Mouse (Mus musculus): ENCODE measurements around the gene Tada3. TPM values are rescaled to one million over a fixed set of nuclear protein-coding genes. Genes with fewer than 3 reads are reported as not detected.

Gene Tada3
- 33.2 and 35.2 TPM in 2 replicates for total RNA-seq (2014; fragmentation: Nextera tagmentation)
- 15.7 and 18.2 TPM in 2 replicates for total RNA-seq (2017)
- polyA plus RNA-seq (2012): 65.3 and 88.5 TPM in 2 replicates

DNA sequence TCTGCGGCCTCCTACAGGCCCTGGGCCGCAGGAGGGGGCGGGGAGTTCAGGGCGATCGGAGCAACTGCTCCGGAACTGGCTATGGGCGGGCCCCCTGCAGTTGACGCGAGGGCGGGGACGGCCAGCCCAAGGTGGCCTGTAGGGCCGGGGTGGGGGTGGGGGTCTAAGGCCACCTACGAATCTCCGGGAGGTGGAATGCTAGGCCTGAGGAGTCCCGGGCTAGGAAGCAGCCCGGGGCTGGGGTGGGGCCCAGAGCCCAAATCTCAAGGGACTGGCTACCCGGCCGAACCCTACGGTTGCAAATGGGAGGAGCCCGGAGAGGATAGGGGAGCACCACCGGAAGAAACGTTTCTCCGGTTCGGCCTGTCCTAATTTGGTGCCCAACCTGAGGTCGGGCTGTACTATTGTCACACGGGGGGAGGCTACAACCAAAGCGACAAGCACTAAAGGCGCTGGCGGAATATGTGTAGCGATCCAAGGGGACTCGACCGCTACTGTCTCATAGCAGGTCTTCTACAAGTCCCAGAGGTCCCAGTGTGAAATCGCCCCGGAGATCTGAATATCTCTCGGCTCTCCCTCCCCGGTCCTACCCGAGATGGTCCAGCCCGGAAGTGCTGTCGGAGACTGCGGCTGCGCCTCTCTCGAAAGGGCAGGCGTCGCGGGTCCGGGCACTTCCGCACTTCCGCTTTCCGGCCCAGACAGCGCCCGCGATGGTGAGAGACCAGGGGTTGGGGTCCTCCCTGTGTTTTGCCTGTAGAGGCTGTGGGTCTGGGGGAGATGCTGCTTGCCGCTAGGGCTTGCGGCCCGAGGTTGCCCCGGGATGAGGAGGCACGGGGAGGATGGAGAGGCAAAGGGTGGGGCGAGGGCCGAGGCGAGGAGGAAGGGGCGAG is at the start of gene Tada3, which contains the start of gene Arpc4:
TSS of gene Tada3 (minus strand) at position 388 of the 890 bp plus-strand sequence.
TSS of gene Arpc4 (plus strand) at position 620 of the 890 bp plus-strand sequence.
- ATAC-seq (ENCODE audit: extremely low read depth, insufficient number of reproducible peaks, low FRiP score, poor library complexity, severe bottlenecking): peak; percentile 86
- Histone ChIP-seq H3K9me3 (replicated peaks) (no peaks in the 10 kb centered on the region), H3K36me3 (replicated peaks) (peaks cover 73% of the 10 kb centered on the region), H3K4me3 (ENCODE audit: low read depth, low read length) (peak within 1 kb of the TSS; percentile 81), H3K27me3 (ENCODE audit: insufficient read depth, low read length) (no peaks in the 10 kb centered on the region), H3K4me1 (ENCODE audit: insufficient read depth, low read depth, low read length) (peaks cover 52% of the 10 kb centered on the region)
- peak; percentile 92 for DNase-seq (ENCODE audit: low spot score)
- TF ChIP-seq TAL1 (conservative IDR thresholded peaks at IDR 0.05; ENCODE audit: low read depth, low read length): no peak
- no peak for TF ChIP-seq GATA2 (IDR thresholded peaks at IDR 0.05; ENCODE audit: borderline replicate concordance, low read depth, low read length)
- no peak for TF ChIP-seq GATA1 (IDR thresholded peaks at IDR 0.05; ENCODE audit: borderline replicate concordance, low read length)
- TF ChIP-seq CTCF (IDR thresholded peaks at IDR 0.05; ENCODE audit: low read depth, low read length): no peak
- TF ChIP-seq POLR2AphosphoS5 (IDR thresholded peaks at IDR 0.05; ENCODE audit: insufficient replicate concordance, low read depth, low read length): no peak

DNA sequence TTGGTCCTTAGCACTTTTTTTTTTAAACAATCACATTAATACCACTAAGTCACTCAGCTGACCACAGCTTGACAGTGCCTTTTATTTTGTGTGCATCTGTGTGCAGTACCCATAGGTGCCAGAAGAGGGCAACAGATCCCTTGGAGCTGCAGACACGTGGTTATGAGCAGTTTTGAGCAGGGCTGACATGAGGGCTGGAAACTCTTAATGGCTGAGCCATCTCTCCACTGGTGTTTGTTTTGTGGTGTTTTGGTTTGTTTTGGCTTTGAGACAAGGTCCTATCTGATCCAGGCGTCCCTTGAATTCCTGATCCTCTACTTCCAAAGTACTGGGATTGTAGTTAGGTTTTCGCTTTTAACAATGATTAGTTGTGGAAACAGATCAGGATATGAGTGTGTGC is 49.7 kb upstream of the Tada3 start:
- peaks cover 7% of the 10 kb centered on the region; the same call in 1 of the 2 replicates for H3K4me1 ChIP-seq (ENCODE audit: insufficient read depth, low read depth, low read length)
- H3K9me3 ChIP-seq (replicated peaks): peaks cover 5% of the 10 kb centered on the region
- TF ChIP-seq CTCF (IDR thresholded peaks at IDR 0.05; ENCODE audit: low read depth, low read length): peak; percentile 77
- no peak for TF ChIP-seq POLR2AphosphoS5 (IDR thresholded peaks at IDR 0.05; ENCODE audit: insufficient replicate concordance, low read depth, low read length)
- H3K36me3 ChIP-seq (replicated peaks): no peaks in the 10 kb centered on the region
- DNase-seq (ENCODE audit: low spot score) (no peak), ATAC-seq (ENCODE audit: extremely low read depth, insufficient number of reproducible peaks, low FRiP score, poor library complexity, severe bottlenecking) (no peak)
- H3K27me3 ChIP-seq (ENCODE audit: insufficient read depth, low read length): peaks cover 29% of the 10 kb centered on the region
- no peak overlapping the region for H3K4me3 ChIP-seq (ENCODE audit: low read depth, low read length)

DNA sequence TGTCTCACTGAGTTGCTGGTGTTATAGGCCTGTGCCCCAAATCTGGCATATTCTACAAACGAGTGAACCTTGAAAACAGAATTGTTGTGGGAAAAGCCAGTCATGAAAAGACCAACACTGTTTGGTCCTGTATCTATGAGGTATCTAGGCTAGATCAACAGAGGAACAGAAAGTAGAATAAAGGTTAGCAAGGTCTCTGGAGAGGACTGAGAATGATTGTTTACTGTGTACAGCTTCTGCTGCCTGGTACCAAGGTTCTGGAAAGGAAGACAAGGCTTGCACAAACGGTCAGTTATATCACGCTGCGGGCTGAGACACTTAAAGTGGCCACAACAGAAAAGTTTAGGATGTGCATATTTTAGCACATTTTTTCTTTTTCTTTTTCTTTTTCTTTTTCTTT is 49.0 kb upstream of the Tada3 start:
- no peak for ATAC-seq (ENCODE audit: extremely low read depth, insufficient number of reproducible peaks, low FRiP score, poor library complexity, severe bottlenecking)
- Histone ChIP-seq H3K4me1 (ENCODE audit: insufficient read depth, low read depth, low read length) (peaks cover 7% of the 10 kb centered on the region; the same call in 1 of the 2 replicates), H3K4me3 (ENCODE audit: low read depth, low read length) (no peak overlapping the region), H3K27me3 (ENCODE audit: insufficient read depth, low read length) (peaks cover 25% of the 10 kb centered on the region), H3K9me3 (replicated peaks) (peaks cover 5% of the 10 kb centered on the region), H3K36me3 (replicated peaks) (no peaks in the 10 kb centered on the region)
- no peak for DNase-seq (ENCODE audit: low spot score)
- TF ChIP-seq POLR2AphosphoS5 (IDR thresholded peaks at IDR 0.05; ENCODE audit: insufficient replicate concordance, low read depth, low read length) (no peak), GATA1 (IDR thresholded peaks at IDR 0.05; ENCODE audit: borderline replicate concordance, low read length) (no peak), GATA2 (IDR thresholded peaks at IDR 0.05; ENCODE audit: borderline replicate concordance, low read depth, low read length) (no peak), TAL1 (conservative IDR thresholded peaks at IDR 0.05; ENCODE audit: low read depth, low read length) (no peak), CTCF (IDR thresholded peaks at IDR 0.05; ENCODE audit: low read depth, low read length) (no peak)

DNA sequence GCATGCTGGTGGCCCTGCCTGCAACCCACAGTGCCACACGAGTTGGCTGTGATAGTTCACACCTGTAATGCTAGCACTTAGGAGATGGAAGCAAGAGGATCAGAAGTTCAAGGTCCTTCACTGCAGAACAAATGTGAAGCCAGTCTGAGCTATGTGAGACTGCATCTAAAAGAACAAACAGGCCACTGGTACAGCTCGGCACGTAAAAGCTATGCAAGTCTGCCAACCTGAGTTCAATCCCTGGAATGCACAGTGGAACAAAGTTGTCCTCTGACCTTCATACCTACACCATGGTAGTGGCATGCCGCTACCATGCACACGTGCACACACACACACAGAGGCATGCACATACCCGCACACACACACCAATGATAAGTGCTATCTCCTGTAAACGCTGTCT is 46.5 kb upstream of the Tada3 start:
- DNase-seq (ENCODE audit: low spot score): no peak
- Histone ChIP-seq H3K4me1 (ENCODE audit: insufficient read depth, low read depth, low read length) (peaks cover 16% of the 10 kb centered on the region), H3K9me3 (replicated peaks) (peaks cover 5% of the 10 kb centered on the region), H3K4me3 (ENCODE audit: low read depth, low read length) (no peak overlapping the region), H3K36me3 (replicated peaks) (no peaks in the 10 kb centered on the region), H3K27me3 (ENCODE audit: insufficient read depth, low read length) (peaks cover 21% of the 10 kb centered on the region)
- no peak for TF ChIP-seq GATA2 (IDR thresholded peaks at IDR 0.05; ENCODE audit: borderline replicate concordance, low read depth, low read length)
- no peak for TF ChIP-seq TAL1 (conservative IDR thresholded peaks at IDR 0.05; ENCODE audit: low read depth, low read length)
- TF ChIP-seq POLR2AphosphoS5 (IDR thresholded peaks at IDR 0.05; ENCODE audit: insufficient replicate concordance, low read depth, low read length): no peak
- TF ChIP-seq GATA1 (IDR thresholded peaks at IDR 0.05; ENCODE audit: borderline replicate concordance, low read length): no peak
- TF ChIP-seq CTCF (IDR thresholded peaks at IDR 0.05; ENCODE audit: low read depth, low read length): no peak
- no peak for ATAC-seq (ENCODE audit: extremely low read depth, insufficient number of reproducible peaks, low FRiP score, poor library complexity, severe bottlenecking)

DNA sequence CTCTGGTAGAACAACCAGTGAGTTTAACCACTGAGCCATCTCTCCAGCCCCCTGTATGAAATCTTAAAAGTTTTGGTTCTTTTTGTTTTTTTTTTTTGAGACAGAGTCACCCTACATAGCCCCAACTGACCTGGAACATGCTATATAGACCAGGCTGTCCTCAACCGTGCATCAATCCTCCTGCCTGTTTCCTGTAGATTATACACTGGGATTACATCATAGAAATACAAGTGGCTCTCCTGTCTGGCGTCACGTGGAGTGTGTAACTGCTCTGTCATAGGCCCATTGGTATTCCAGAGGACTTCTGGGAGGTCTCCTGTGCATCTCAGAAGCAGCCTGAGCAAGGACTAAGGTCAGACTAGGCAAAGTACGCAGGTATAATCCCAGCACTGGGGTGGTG is 45.3 kb upstream of the Tada3 start:
- Histone ChIP-seq H3K27me3 (ENCODE audit: insufficient read depth, low read length) (peaks cover 12% of the 10 kb centered on the region), H3K36me3 (replicated peaks) (no peaks in the 10 kb centered on the region), H3K4me1 (ENCODE audit: insufficient read depth, low read depth, low read length) (peaks cover 27% of the 10 kb centered on the region), H3K4me3 (ENCODE audit: low read depth, low read length) (no peak overlapping the region), H3K9me3 (replicated peaks) (peaks cover 5% of the 10 kb centered on the region)
- DNase-seq (ENCODE audit: low spot score): no peak
- TF ChIP-seq CTCF (IDR thresholded peaks at IDR 0.05; ENCODE audit: low read depth, low read length) (no peak), GATA1 (IDR thresholded peaks at IDR 0.05; ENCODE audit: borderline replicate concordance, low read length) (no peak), GATA2 (IDR thresholded peaks at IDR 0.05; ENCODE audit: borderline replicate concordance, low read depth, low read length) (no peak), POLR2AphosphoS5 (IDR thresholded peaks at IDR 0.05; ENCODE audit: insufficient replicate concordance, low read depth, low read length) (no peak), TAL1 (conservative IDR thresholded peaks at IDR 0.05; ENCODE audit: low read depth, low read length) (no peak)
- ATAC-seq (ENCODE audit: extremely low read depth, insufficient number of reproducible peaks, low FRiP score, poor library complexity, severe bottlenecking): no peak

DNA sequence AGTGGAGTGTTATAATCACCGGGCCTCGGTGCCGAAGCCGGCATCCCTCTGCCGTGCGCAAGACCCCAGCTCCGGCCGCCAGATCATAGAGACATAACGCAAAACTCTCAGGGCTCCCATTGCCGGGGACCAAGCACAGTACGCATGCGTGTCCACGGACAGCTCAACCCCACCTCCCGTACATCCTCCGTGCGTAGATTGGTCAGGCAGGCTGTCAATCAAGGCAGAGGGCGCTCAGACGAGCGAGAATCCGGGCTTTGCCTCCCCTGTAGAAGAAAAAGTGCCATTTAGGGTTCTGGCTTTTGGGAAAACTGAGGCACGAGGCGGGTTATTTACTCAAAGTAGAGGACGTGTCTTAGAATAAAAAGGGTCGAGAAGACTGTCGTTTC is 41.5 kb upstream of the Tada3 start, which contains the start of gene Rpusd3:
TSS of gene Rpusd3 (minus strand) at position 142 of the 389 bp plus-strand sequence.
- peaks cover 34% of the 10 kb centered on the region for H3K4me1 ChIP-seq (ENCODE audit: insufficient read depth, low read depth, low read length)
- ATAC-seq (ENCODE audit: extremely low read depth, insufficient number of reproducible peaks, low FRiP score, poor library complexity, severe bottlenecking): peak; percentile 94
- no peaks in the 10 kb centered on the region for H3K9me3 ChIP-seq (replicated peaks)
- H3K4me3 ChIP-seq (ENCODE audit: low read depth, low read length): peak within 1 kb of the TSS; percentile 76
- DNase-seq (ENCODE audit: low spot score): peak; percentile 99
- 0 out of 2 replicates have a peak, but pooled peaks cover 2% of the 10 kb centered on the region for H3K27me3 ChIP-seq (ENCODE audit: insufficient read depth, low read length)
- no peak for TF ChIP-seq GATA1 (IDR thresholded peaks at IDR 0.05; ENCODE audit: borderline replicate concordance, low read length)
- no peak for TF ChIP-seq TAL1 (conservative IDR thresholded peaks at IDR 0.05; ENCODE audit: low read depth, low read length)
- TF ChIP-seq POLR2AphosphoS5 (IDR thresholded peaks at IDR 0.05; ENCODE audit: insufficient replicate concordance, low read depth, low read length): no peak
- TF ChIP-seq GATA2 (IDR thresholded peaks at IDR 0.05; ENCODE audit: borderline replicate concordance, low read depth, low read length): no peak
- TF ChIP-seq CTCF (IDR thresholded peaks at IDR 0.05; ENCODE audit: low read depth, low read length): no peak
- peaks cover 37% of the 10 kb centered on the region for H3K36me3 ChIP-seq (replicated peaks)
